In the genomic region with DNA sequence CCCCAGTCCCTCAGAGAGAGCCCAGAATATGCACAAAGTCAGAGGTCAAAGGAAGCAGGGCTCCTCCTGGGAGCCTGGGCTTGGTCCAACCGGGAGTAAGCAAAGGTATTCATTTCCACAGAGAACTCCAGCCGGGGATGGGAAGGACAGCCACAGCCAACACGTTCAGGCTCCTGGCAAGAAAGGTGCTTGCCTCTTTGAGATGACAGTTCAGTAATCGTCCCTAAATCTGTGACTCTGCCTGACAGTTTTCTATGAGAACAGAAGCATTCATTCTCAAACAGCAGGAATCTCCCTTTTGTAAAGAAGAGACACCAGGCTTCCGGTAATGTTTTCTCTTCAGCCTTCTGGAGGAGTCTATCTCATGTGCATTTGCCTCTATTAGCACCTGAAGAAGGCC, we compare ENCODE assay signal across 11 mouse cellular contexts. TPM values are rescaled to one million over a fixed set of nuclear protein-coding genes. Genes with fewer than 3 reads are reported as not detected.
DNase-seq lines count a peak whose midpoint lies in the region; ATAC-seq and TF ChIP-seq lines count a peak whose summit lies in the region.
"Had no signal": no experiment of that assay in that cellular context is flagged by ENCODE, and none has a peak within 500 bp of the region (broad histone marks: within the 10 kb centered on the region; RNA-seq: fewer than 3 reads in every experiment).

No protein-coding gene starts in this region.

- TF ChIP-seq CTCF in liver, postnatal 0 days (IDR thresholded peaks at IDR 0.05; ENCODE audit: low read depth): no peak

- no peak overlapping the region; the same call in 1 of the 2 replicates for H3K4me3 ChIP-seq in liver, embryonic 11.5 days (ENCODE audit: low read depth, low read length)
- no peak overlapping the region for H3K4me3 ChIP-seq in liver, postnatal 0 days (ENCODE audit: low read depth, low read length)
- H3K4me3 ChIP-seq in forebrain, embryonic 13.5 days: peak overlapping the region; percentile 68
- H3K4me3 ChIP-seq in intestine, embryonic 16.5 days (ENCODE audit: low read length): no peak overlapping the region
- H3K4me3 ChIP-seq in stomach, embryonic 15.5 days (replicated peaks): no peak overlapping the region

- no peak for TF ChIP-seq EP300 in liver, postnatal 0 days (IDR thresholded peaks at IDR 0.05; ENCODE audit: low read depth)

- DNase-seq in liver, embryonic 11.5 days (ENCODE audit: low spot score): no peak
- DNase-seq in liver, postnatal 0 days: no peak
- no peak for DNase-seq in adrenal gland, postnatal 36 days
- DNase-seq in kidney, postnatal 14 days: no peak
- no peak for DNase-seq in left cerebral cortex, postnatal 4 days
- DNase-seq: cerebellum, adult 9-11 months; right cerebral cortex, postnatal 4 days had no signal

- H3K9me3 ChIP-seq in liver, embryonic 11.5 days (ENCODE audit: control insufficient read depth, low read length): no peaks in the 10 kb centered on the region
- no peaks in the 10 kb centered on the region for H3K9me3 ChIP-seq in liver, postnatal 0 days (ENCODE audit: low read length)
- H3K9me3 ChIP-seq in forebrain, embryonic 13.5 days (replicated peaks): no peaks in the 10 kb centered on the region
- no peaks in the 10 kb centered on the region for H3K9me3 ChIP-seq in intestine, embryonic 16.5 days (ENCODE audit: control insufficient read depth, low read length)
- H3K9me3 ChIP-seq in stomach, embryonic 15.5 days: no peaks in the 10 kb centered on the region

- H3K4me1 ChIP-seq in liver, embryonic 11.5 days (replicated peaks; ENCODE audit: control insufficient read depth, insufficient read depth, low read length): peaks cover 40% of the 10 kb centered on the region
- peaks cover 14% of the 10 kb centered on the region; the same call in 1 of the 2 replicates for H3K4me1 ChIP-seq in liver, postnatal 0 days (ENCODE audit: insufficient read depth)
- peaks cover 83% of the 10 kb centered on the region for H3K4me1 ChIP-seq in forebrain, embryonic 13.5 days
- H3K4me1 ChIP-seq in intestine, embryonic 16.5 days (ENCODE audit: control insufficient read depth, insufficient read depth, low read length): peaks cover 46% of the 10 kb centered on the region
- H3K4me1 ChIP-seq in stomach, embryonic 15.5 days: peaks cover 38% of the 10 kb centered on the region

- H3K27ac ChIP-seq in liver, embryonic 11.5 days (ENCODE audit: low read depth, low read length): no peak overlapping the region
- no peak overlapping the region for H3K27ac ChIP-seq in liver, postnatal 0 days (ENCODE audit: low read depth)
- no peak overlapping the region for H3K27ac ChIP-seq in forebrain, embryonic 13.5 days
- H3K27ac ChIP-seq in intestine, embryonic 16.5 days (ENCODE audit: low read length): no peak overlapping the region; the same call in 1 of the 2 replicates
- peak overlapping the region; percentile 9; the same call in 1 of the 2 replicates for H3K27ac ChIP-seq in stomach, embryonic 15.5 days
- H3K27ac ChIP-seq: kidney, postnatal 0 days had no signal

- H3K9ac ChIP-seq in liver, embryonic 11.5 days (ENCODE audit: low read depth, low read length): no peak overlapping the region
- H3K9ac ChIP-seq in liver, postnatal 0 days (replicated peaks): no peak overlapping the region
- peak overlapping the region; percentile 34; the same call in 1 of the 2 replicates for H3K9ac ChIP-seq in forebrain, embryonic 13.5 days
- H3K9ac ChIP-seq in intestine, embryonic 16.5 days (ENCODE audit: low read depth, low read length): peak overlapping the region; percentile 29; the same call in 1 of the 2 replicates
- no peak overlapping the region for H3K9ac ChIP-seq in stomach, embryonic 15.5 days

- peak overlapping the region; percentile 99; the same call in 1 of the 2 replicates for H3K4me2 ChIP-seq in liver, embryonic 11.5 days
- no peak overlapping the region for H3K4me2 ChIP-seq in liver, postnatal 0 days (ENCODE audit: low read depth, low read length)
- peak overlapping the region; percentile 74 for H3K4me2 ChIP-seq in forebrain, embryonic 13.5 days
- H3K4me2 ChIP-seq in intestine, embryonic 16.5 days (ENCODE audit: low read depth, low read length): peak overlapping the region; percentile 61
- peak overlapping the region; percentile 74 for H3K4me2 ChIP-seq in stomach, embryonic 15.5 days

- H3K36me3 ChIP-seq in liver, embryonic 11.5 days (ENCODE audit: control insufficient read depth, insufficient read depth, low read length): peaks cover 9% of the 10 kb centered on the region; the same call in 1 of the 2 replicates
- H3K36me3 ChIP-seq in liver, postnatal 0 days (replicated peaks; ENCODE audit: insufficient read depth, low read length): no peaks in the 10 kb centered on the region; the same call in 1 of the 2 replicates
- H3K36me3 ChIP-seq in forebrain, embryonic 13.5 days (ENCODE audit: poor library complexity, severe bottlenecking): peaks cover 13% of the 10 kb centered on the region; the same call in 1 of the 2 replicates
- 0 out of 2 replicates have a peak, but pooled peaks cover 4% of the 10 kb centered on the region for H3K36me3 ChIP-seq in intestine, embryonic 16.5 days (ENCODE audit: control insufficient read depth, insufficient read depth, low read length)
- H3K36me3 ChIP-seq in stomach, embryonic 15.5 days: 0 out of 2 replicates have a peak, but pooled peaks cover 5% of the 10 kb centered on the region

- intact Hi-C loops in left cerebral cortex, postnatal 4 days (cut with DNase I): no loop called here

- peaks cover 25% of the 10 kb centered on the region for H3K27me3 ChIP-seq in liver, embryonic 11.5 days (replicated peaks; ENCODE audit: control insufficient read depth, insufficient read depth, low read length)
- peaks cover 16% of the 10 kb centered on the region for H3K27me3 ChIP-seq in liver, postnatal 0 days (ENCODE audit: insufficient read depth, low read length)
- H3K27me3 ChIP-seq in forebrain, embryonic 13.5 days: peaks cover 73% of the 10 kb centered on the region
- H3K27me3 ChIP-seq in intestine, embryonic 16.5 days (replicated peaks; ENCODE audit: control insufficient read depth, insufficient read depth, low read length): no peaks in the 10 kb centered on the region
- no peaks in the 10 kb centered on the region for H3K27me3 ChIP-seq in stomach, embryonic 15.5 days (replicated peaks)

- no peak for ATAC-seq in liver, embryonic 11.5 days (replicated peaks; ENCODE audit: low FRiP score)
- ATAC-seq in liver, postnatal 0 days: no peak
- no peak for ATAC-seq in forebrain, embryonic 13.5 days
- ATAC-seq in intestine, embryonic 16.5 days: no peak
- no peak for ATAC-seq in stomach, embryonic 15.5 days (ENCODE audit: insufficient read depth, low FRiP score, low read depth)

- WGBS in liver, embryonic 11.5 days: 64% methylated on average over 5 of the region's 5 CpGs
- 67% methylated on average over 5 of the region's 5 CpGs for WGBS in liver, postnatal 0 days (ENCODE audit: insufficient replicate concordance)
- WGBS in forebrain, embryonic 13.5 days: 33% methylated on average over 5 of the region's 5 CpGs
- WGBS in intestine, embryonic 16.5 days: 34% methylated on average over 5 of the region's 5 CpGs
- WGBS in stomach, embryonic 15.5 days: 38% methylated on average over 5 of the region's 5 CpGs

RNA-seq across cellular contexts. Expression of gene Foxp4, which starts 4.6 kb away (rescaled TPM):
- 21.3 and 21.6 TPM in 2 replicates for polyA plus RNA-seq in liver, embryonic 11.5 days (2014; fragmentation: Nextera tagmentation; extraction: Ambion mirVana)
- polyA plus RNA-seq in liver, postnatal 0 days (2015; fragmentation: Nextera tagmentation; extraction: Ambion mirVana): 5.9 and 6.2 TPM in 2 replicates
- polyA plus RNA-seq in forebrain, embryonic 13.5 days (2015; fragmentation: Nextera tagmentation; extraction: Ambion mirVana): 13.4 and 15.6 TPM in 2 replicates
- 12.5 and 13.6 TPM in 2 replicates for polyA plus RNA-seq in intestine, embryonic 16.5 days (2015; fragmentation: Nextera tagmentation; extraction: Ambion mirVana)
- polyA plus RNA-seq in stomach, embryonic 15.5 days (2015; fragmentation: Nextera tagmentation; extraction: Ambion mirVana): 25.0 and 30.9 TPM in 2 replicates
- 10 to 100 TPM; 23.0 to 23.6 TPM for total RNA-seq in adrenal gland, postnatal 36 days (2021)
- total RNA-seq in left cerebral cortex, postnatal 4 days (2021): 10 to 100 TPM; 78.3 to 89.0 TPM

Comparison
In these comparisons a context has a peak if more than half of its experiments do, and no peak if none do; other contexts are left out.
1. H3K9ac ChIP-seq: peak in forebrain, embryonic 13.5 days (single experiment) and intestine, embryonic 16.5 days (single experiment); none in liver, embryonic 11.5 days (single experiment), liver, postnatal 0 days (single experiment) and stomach, embryonic 15.5 days (single experiment).